Mouse (Mus musculus) c-Kit-positive CD71-negative TER-119-negative erythroid progenitor cells, embryonic 14.5 days (primary cell): ENCODE measurements around the gene Ifi207.
"Not testable (repeated sequence)": the region's sequence is repeated elsewhere in the genome, so short reads cannot be mapped to it uniquely, and the experiment has no call there.

Experiments
- DNase-seq: peaks from one replicate; pipeline ENCODE4 v3.0.0-alpha.2; 2013; ENCODE audit warnings: low read depth

Gene Ifi207

DNA sequence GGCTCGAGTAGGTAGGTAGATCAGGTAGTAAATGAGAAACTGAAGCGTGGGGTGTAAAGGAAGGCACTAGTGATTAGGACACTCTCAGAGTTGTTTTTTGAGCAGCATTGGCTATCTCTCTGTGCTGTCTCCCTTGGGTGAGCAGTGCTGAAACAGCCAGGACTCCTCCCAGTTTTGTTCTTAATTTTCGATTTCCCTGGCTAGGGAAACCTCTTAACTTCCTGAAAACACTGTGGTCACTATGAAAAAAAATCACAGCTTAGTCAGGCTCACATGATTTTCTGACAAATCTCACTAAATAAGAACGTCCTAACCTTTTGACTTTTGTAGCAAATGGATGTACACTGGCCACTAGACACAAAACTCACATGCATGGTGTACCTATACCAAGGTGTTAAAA, at the start of gene Ifi207:
Gene Ifi207 (minus strand): TSS at position 92 of the 400 bp plus-strand sequence.
- DNase-seq: no peak

GRCm38 (mm10) chr1:173773457-173773856, 31.9 kb upstream of the Ifi207 start:
- not testable (repeated sequence) for DNase-seq

- DNase-seq: peak; percentile 18
Observed at GRCm38 (mm10) chr1:173766848-173767617, 25.5 kb upstream of the Ifi207 start, which contains the start of gene Ifi204. Ifi204 (minus strand) TSS chr1:173766943.

DNA sequence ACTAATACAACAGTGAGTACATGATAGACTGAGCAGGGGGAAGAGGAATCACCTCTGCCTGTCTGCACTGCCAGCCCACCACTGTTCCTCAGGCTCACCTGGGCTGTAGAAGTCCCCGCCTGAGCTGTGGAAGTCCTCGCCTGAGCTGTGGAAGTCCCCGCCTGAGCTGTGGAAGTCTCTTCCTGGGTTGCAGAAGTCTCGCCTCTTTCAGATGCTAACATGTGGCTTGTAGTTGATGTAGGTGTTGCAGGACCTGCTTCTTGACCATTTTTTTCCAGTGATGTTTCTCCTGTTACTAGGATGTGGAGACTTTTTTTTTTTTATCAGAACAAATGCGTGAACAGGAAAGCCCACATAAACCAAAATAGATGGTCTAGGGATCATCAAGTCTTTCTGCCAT, 18.5 kb upstream of the Ifi207 start:
- not testable (repeated sequence) for DNase-seq

DNA sequence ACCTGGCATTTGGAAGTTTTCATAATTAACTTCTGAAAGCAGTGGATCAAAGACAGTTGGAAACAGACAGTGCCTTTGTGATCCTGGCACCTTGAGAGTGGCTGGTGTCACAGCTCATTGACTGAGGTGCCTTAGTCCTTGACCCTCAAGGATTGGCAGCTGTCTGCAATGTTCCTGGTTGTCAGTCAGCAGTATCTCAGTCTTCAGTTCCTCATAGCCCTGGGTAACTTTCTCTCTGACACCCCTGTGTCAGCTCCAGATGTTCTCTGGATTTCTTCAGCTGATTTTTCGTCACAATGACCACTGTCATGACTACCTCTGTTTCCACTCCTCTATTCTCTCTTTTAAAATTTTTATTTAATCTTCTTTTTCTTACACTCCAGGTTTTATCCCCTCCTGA, 715 bp upstream of the Ifi207 start:
- DNase-seq: no peak

DNA sequence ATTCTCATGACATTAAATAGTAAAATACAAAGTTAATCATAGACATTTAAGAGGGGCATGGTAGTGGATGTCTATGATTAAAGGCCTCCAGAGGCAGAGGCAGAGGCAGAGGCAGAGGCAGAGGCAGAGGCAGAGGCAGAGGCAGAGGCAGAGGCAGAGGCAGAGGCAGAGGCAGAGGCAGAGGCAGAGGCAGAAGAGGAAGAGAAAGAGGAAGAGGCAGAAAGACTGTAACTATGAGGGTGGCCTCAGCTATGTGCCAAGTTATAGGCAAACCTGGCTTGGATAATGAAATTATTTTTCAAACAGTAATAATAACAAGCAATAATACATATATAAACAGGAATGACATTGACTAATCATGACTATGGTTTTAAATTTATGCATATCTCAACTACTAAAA, 1.0 kb downstream of the Ifi207 start:
- no peak for DNase-seq

- no peak for DNase-seq
Observed at GRCm38 (mm10) chr1:173736986-173737385, 4.6 kb downstream of the Ifi207 start.

- DNase-seq: not testable (repeated sequence)
Observed at GRCm38 (mm10) chr1:173735015-173735414, 6.5 kb downstream of the Ifi207 start.

DNA sequence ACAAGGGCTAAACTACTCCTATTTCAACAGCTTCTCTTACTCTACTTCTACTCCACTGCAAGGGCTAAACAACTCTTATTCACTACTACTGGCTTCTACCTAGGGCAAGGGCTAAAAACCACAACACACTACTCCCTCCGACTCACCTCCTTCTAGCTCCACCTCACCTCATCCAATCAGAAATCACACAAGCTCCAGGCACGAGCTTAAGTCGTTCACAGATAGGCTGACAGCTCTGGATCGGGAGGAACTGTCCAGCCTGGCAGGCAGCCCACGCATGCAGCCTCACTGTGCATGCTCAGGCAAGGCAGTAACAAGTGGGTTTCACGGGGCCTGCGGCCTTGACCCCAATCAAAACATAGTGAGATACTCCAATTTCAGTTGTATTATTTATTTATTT, 8.3 kb downstream of the Ifi207 start:
- no peak for DNase-seq

GRCm38 (mm10) chr1:173694270-173694669, 47.3 kb downstream of the Ifi207 start:
- no peak for DNase-seq

GRCm38 (mm10) chr1:173678605-173679004, 62.9 kb downstream of the Ifi207 start:
- DNase-seq: not testable (repeated sequence)

GRCm38 (mm10) chr1:173673458-173674097, 68.0 kb downstream of the Ifi207 start, which contains the start of gene Ifi208:
Ifi208 (plus strand) TSS chr1:173673675.
- not testable (repeated sequence) for DNase-seq
